Mouse (Mus musculus) skeletal muscle tissue, adult 2 months (tissue): Measurements from ENCODE around the gene Ubash3a.

ENCODE experiments used
- DNase-seq: peaks from one replicate; pipeline ENCODE4 v3.0.0-alpha.2; 2012; ENCODE audit warnings: low read depth, low spot score

The Ubash3a gene

GRCm38 (mm10) chr17:31207771-31208334 lies at the start of gene Ubash3a:
Gene Ubash3a, plus strand, starts transcription at chr17:31207873.
- DNase-seq: no peak

GRCm38 (mm10) chr17:31157921-31158320 lies 49.8 kb upstream of the Ubash3a start:
- DNase-seq: no peak

- DNase-seq: no peak
Measured at GRCm38 (mm10) chr17:31160291-31160690, 47.4 kb upstream of the Ubash3a start.

- DNase-seq: no peak
Measured at GRCm38 (mm10) chr17:31162607-31163006, 45.1 kb upstream of the Ubash3a start.

- DNase-seq: no peak
Measured at GRCm38 (mm10) chr17:31163821-31164220, 43.9 kb upstream of the Ubash3a start.

- no peak for DNase-seq
Measured at GRCm38 (mm10) chr17:31165127-31165526, 42.5 kb upstream of the Ubash3a start, which contains the start of gene Tff1. Gene Tff1, minus strand, starts transcription at chr17:31165277.

GRCm38 (mm10) chr17:31169796-31170195 lies 37.9 kb upstream of the Ubash3a start:
- no peak for DNase-seq

- DNase-seq: no peak
Measured at GRCm38 (mm10) chr17:31176321-31176720, 31.4 kb upstream of the Ubash3a start.

- DNase-seq: no peak
Measured at GRCm38 (mm10) chr17:31181490-31181889, 26.2 kb upstream of the Ubash3a start.

- no peak for DNase-seq
Measured at GRCm38 (mm10) chr17:31183180-31183974, 24.3 kb upstream of the Ubash3a start.

- no peak for DNase-seq
Measured at GRCm38 (mm10) chr17:31184269-31184990, 23.2 kb upstream of the Ubash3a start.

GRCm38 (mm10) chr17:31187370-31187769 lies 20.3 kb upstream of the Ubash3a start:
- DNase-seq: peak; percentile 43

- DNase-seq: no peak
Measured at GRCm38 (mm10) chr17:31191825-31192224, 15.8 kb upstream of the Ubash3a start.

GRCm38 (mm10) chr17:31192663-31193062 lies 15.0 kb upstream of the Ubash3a start:
- DNase-seq: peak; percentile 7

- DNase-seq: peak; percentile 13
Measured at GRCm38 (mm10) chr17:31193360-31193759, 14.3 kb upstream of the Ubash3a start.

- no peak for DNase-seq
Measured at GRCm38 (mm10) chr17:31195207-31195606, 12.5 kb upstream of the Ubash3a start.

- no peak for DNase-seq
Measured at GRCm38 (mm10) chr17:31196283-31196682, 11.4 kb upstream of the Ubash3a start.

GRCm38 (mm10) chr17:31198877-31199276 lies 8.8 kb upstream of the Ubash3a start, which contains the start of gene Tmprss3:
Gene Tmprss3, minus strand, starts transcription at chr17:31198977.
- no peak for DNase-seq

GRCm38 (mm10) chr17:31208654-31209053 lies 981 bp downstream of the Ubash3a start:
- DNase-seq: no peak

GRCm38 (mm10) chr17:31209376-31209930 lies 1.8 kb downstream of the Ubash3a start:
- DNase-seq: no peak

GRCm38 (mm10) chr17:31210299-31210698 lies 2.6 kb downstream of the Ubash3a start:
- no peak for DNase-seq

- DNase-seq: no peak
Measured at GRCm38 (mm10) chr17:31211881-31212280, 4.2 kb downstream of the Ubash3a start.
